Comparison of ENCODE assay signal across 1 mouse cellular context in genomic region chr5:64802795-64803719, GRCm38 (mm10).
A peak's percentile ranks its signal among the peaks of the same experiment; 100 is the strongest.
TF ChIP-seq lines count a peak whose summit lies in the region.

Gene Klf3, plus strand, starts transcription at chr5:64803388.

TF ChIP-seq in MEL, 35 proteins besides CTCF, POLR2A, EP300 and RAD21 (continued from another document):
- TF ChIP-seq MAFK (IDR thresholded peaks at IDR 0.05; ENCODE audit: borderline replicate concordance, low read depth, low read length) (no peak), NELFE (IDR thresholded peaks at IDR 0.05; ENCODE audit: low read depth, low read length) (peak; percentile 70), E2F4 (IDR thresholded peaks at IDR 0.05; ENCODE audit: borderline replicate concordance, low read depth, low read length) (no peak), UBTF (IDR thresholded peaks at IDR 0.05; ENCODE audit: borderline replicate concordance, insufficient read depth, low read depth, low read length) (no peak; the same call in 1 of the 2 replicates), GABPA (IDR thresholded peaks at IDR 0.05; ENCODE audit: low read depth, low read length) (no peak), SIN3A (IDR thresholded peaks at IDR 0.05; ENCODE audit: low read length) (0 out of 2 replicates have a peak, but pooled peaks have one; percentile 15), CHD1 (IDR thresholded peaks at IDR 0.05; ENCODE audit: low read depth, low read length) (no peak), HCFC1 (IDR thresholded peaks at IDR 0.05; ENCODE audit: low read depth, low read length) (no peak), MAZ (IDR thresholded peaks at IDR 0.05; ENCODE audit: low read depth, low read length) (peak; percentile 75; the same call in 1 of the 2 replicates), ZC3H11A (IDR thresholded peaks at IDR 0.05; ENCODE audit: low read depth, low read length) (no peak), ZKSCAN1 (IDR thresholded peaks at IDR 0.05; ENCODE audit: low read depth, low read length) (no peak), POLR2AphosphoS5 (IDR thresholded peaks at IDR 0.05; ENCODE audit: borderline replicate concordance, low read depth, low read length) (no peak), TAL1 (IDR thresholded peaks at IDR 0.05; ENCODE audit: low read length) (no peak), MYC (IDR thresholded peaks at IDR 0.05; ENCODE audit: low read depth, low read length) (no peak), KAT2A (conservative IDR thresholded peaks at IDR 0.05; ENCODE audit: low read depth, low read length) (no peak), MXI1 (IDR thresholded peaks at IDR 0.05; ENCODE audit: low read depth, low read length) (peak; percentile 17)
